Mouse (Mus musculus): ENCODE results near the gene Gm3106. TPM values are rescaled to one million over a fixed set of nuclear protein-coding genes. Genes with fewer than 3 reads are reported as not detected.
"Not testable (repeated sequence)": the region's sequence is repeated elsewhere in the genome, so short reads cannot be mapped to it uniquely, and the experiment has no call there.

Gene Gm3106
- polyA plus RNA-seq (2012; ENCODE audit: insufficient read depth, insufficient read length, missing spikeins) = not detected in 2 replicates

- not testable (repeated sequence) for H3K4me1 ChIP-seq (ENCODE audit: control insufficient read depth, insufficient read depth, low read length); H3K4me3 ChIP-seq (ENCODE audit: insufficient read depth, low read length); H3K27ac ChIP-seq (ENCODE audit: insufficient read depth, low read depth, low read length)
Observed at GRCm38 (mm10) chr5:94217705-94218104, at the start of gene Gm3106. TSS of gene Gm3106 (plus strand) at chr5:94218005.

Other genes starting within 250 kb of the Gm3106 start
- gene BC061212, start 147.5 kb upstream of the Gm3106 start, polyA plus RNA-seq (2012; ENCODE audit: insufficient read depth, insufficient read length, missing spikeins) = not detected in 2 replicates
- not detected in 2 replicates for gene Gm6351, start 141.6 kb upstream of the Gm3106 start, polyA plus RNA-seq (2012; ENCODE audit: insufficient read depth, insufficient read length, missing spikeins)
- gene A430089I19Rik, start 88.8 kb downstream of the Gm3106 start, polyA plus RNA-seq (2012; ENCODE audit: insufficient read depth, insufficient read length, missing spikeins) = not detected in 2 replicates
- not detected in 2 replicates for gene Gm6502, start 96.4 kb downstream of the Gm3106 start, polyA plus RNA-seq (2012; ENCODE audit: insufficient read depth, insufficient read length, missing spikeins)
- gene AA792892, start 121.7 kb downstream of the Gm3106 start, polyA plus RNA-seq (2012; ENCODE audit: insufficient read depth, insufficient read length, missing spikeins) = not detected in 2 replicates
- not detected in 2 replicates for gene Gm7682, start 227.8 kb downstream of the Gm3106 start, polyA plus RNA-seq (2012; ENCODE audit: insufficient read depth, insufficient read length, missing spikeins)

Data from bone marrow macrophage, adult 2 months (primary cell).